Mouse (Mus musculus) CH12.LX (cell line): ENCODE measurements around the gene Pogz. TPM values are rescaled to one million over a fixed set of nuclear protein-coding genes. Genes with fewer than 3 reads are reported as not detected.

Experiments used
- DNase-seq: peaks from one replicate; pipeline ENCODE4 v3.0.0-alpha.2; 2013; ENCODE audit errors: extremely low read depth
- H3K27ac ChIP-seq: 2 replicates; pipeline ENCODE4 v1.5.1; 2012; ENCODE audit warnings: low read depth, mild to moderate bottlenecking, control low read depth, moderate library complexity; ENCODE audit not compliant: insufficient read depth
- H3K27me3 ChIP-seq: replicated peaks from 2 replicates; pipeline ENCODE3; 2012; ENCODE audit warnings: inconsistent platforms
- H3K36me3 ChIP-seq, 2 experiments: replicated peaks in 1 of 2; 2 replicates each; pipeline versions ENCODE3 to v1.6.1; 2012; ENCODE audit warnings: inconsistent platforms in 1 of 2, low read length in 1 of 2, mild to moderate bottlenecking in 1 of 2, mixed read lengths in 1 of 2, moderate library complexity in 1 of 2; ENCODE audit not compliant: control insufficient read depth in 1 of 2, insufficient read depth in 1 of 2
- H3K4me1 ChIP-seq, 2 experiments: 2 replicates each; pipeline ENCODE4 v1.6.1; 2012; ENCODE audit warnings: inconsistent platforms in 1 of 2, moderate library complexity in 1 of 2; ENCODE audit not compliant: insufficient read depth in 2 of 2, control insufficient read depth in 1 of 2
- H3K4me2 ChIP-seq: 2 replicates; pipeline ENCODE4 v1.6.1; 2012; ENCODE audit warnings: low read depth, mild to moderate bottlenecking, control low read depth; ENCODE audit not compliant: poor library complexity, insufficient read depth, severe bottlenecking
- H3K4me3 ChIP-seq, 3 experiments: fragments of 150-350 bp in 1 of 3; sonication (generic) in 1 of 3; replicated peaks in 1 of 3; 2 replicates each; pipeline versions ENCODE3 to v1.5.1; 2011 to 2012; ENCODE audit warnings: low read depth in 2 of 3, low read length in 2 of 3, mild to moderate bottlenecking in 2 of 3, moderate library complexity in 2 of 3, control low read depth in 1 of 3, improper control_type of control experiment in 1 of 3, inconsistent platforms in 1 of 3, mixed read lengths in 1 of 3; ENCODE audit not compliant: poor library complexity in 1 of 3
- H3K79me2 ChIP-seq: replicated peaks from 2 replicates; pipeline ENCODE4 v1.6.1; 2012; ENCODE audit warnings: mild to moderate bottlenecking, moderate library complexity; ENCODE audit not compliant: control insufficient read depth, poor library complexity, insufficient read depth, severe bottlenecking; ENCODE audit errors: extremely low read depth
- H3K9ac ChIP-seq: 2 replicates; pipeline ENCODE4 v1.6.1; 2012; ENCODE audit warnings: low read depth, mild to moderate bottlenecking, control low read depth, moderate library complexity; ENCODE audit not compliant: insufficient read depth
- H3K9me3 ChIP-seq: replicated peaks from 2 replicates; pipeline ENCODE3; 2012; ENCODE audit warnings: low read length, inconsistent platforms, mixed read lengths
- E2F4 ChIP-seq: IDR thresholded peaks from 2 replicates; pipeline ENCODE4 v1.6.1; 2011; ENCODE audit warnings: low read depth, low read length, improper control_type of control experiment; ENCODE audit not compliant: insufficient replicate concordance
- ELF1 ChIP-seq: IDR thresholded peaks from 2 replicates; pipeline ENCODE4 v1.6.1; 2014; ENCODE audit warnings: low read depth, mild to moderate bottlenecking, inconsistent platforms, low read length, improper control_type of control experiment
- ETS1 ChIP-seq: conservative IDR thresholded peaks from 2 replicates; pipeline ENCODE4 v1.6.1; 2012; ENCODE audit warnings: low read depth, mild to moderate bottlenecking, inconsistent platforms, low read length, improper control_type of control experiment, moderate library complexity
- IRF4 ChIP-seq: IDR thresholded peaks from 2 replicates; pipeline ENCODE4 v1.6.1; 2014; ENCODE audit warnings: low read depth, mild to moderate bottlenecking, inconsistent platforms, low read length, improper control_type of control experiment
- JUND ChIP-seq: conservative IDR thresholded peaks from 2 replicates; pipeline ENCODE4 v1.6.1; 2011; ENCODE audit warnings: low read depth, low read length, improper control_type of control experiment
- KAT2A ChIP-seq: IDR thresholded peaks from 2 replicates; pipeline ENCODE4 v1.6.1; 2012; ENCODE audit warnings: low read length, improper control_type of control experiment, inconsistent platforms; ENCODE audit not compliant: insufficient replicate concordance
- MAFK ChIP-seq: IDR thresholded peaks from 2 replicates; pipeline ENCODE4 v1.6.1; 2011; ENCODE audit warnings: low read length, improper control_type of control experiment; ENCODE audit not compliant: insufficient replicate concordance
- MAX ChIP-seq: IDR thresholded peaks from 2 replicates; pipeline ENCODE4 v1.6.1; 2011; ENCODE audit warnings: low read length, improper control_type of control experiment
- MAZ ChIP-seq: IDR thresholded peaks from 2 replicates; pipeline ENCODE4 v1.6.1; 2012; ENCODE audit warnings: low read depth, mild to moderate bottlenecking, inconsistent platforms, low read length, improper control_type of control experiment, moderate library complexity
- MEF2A ChIP-seq: IDR thresholded peaks from 2 replicates; pipeline ENCODE4 v1.6.1; 2014; ENCODE audit warnings: low read depth, mild to moderate bottlenecking, inconsistent platforms, low read length, improper control_type of control experiment, borderline replicate concordance
- MXI1 ChIP-seq: IDR thresholded peaks from 2 replicates; pipeline ENCODE4 v1.6.1; 2011; ENCODE audit warnings: mild to moderate bottlenecking, low read depth, low read length, improper control_type of control experiment
- MYC ChIP-seq: IDR thresholded peaks from 2 replicates; pipeline ENCODE4 v1.6.1; 2011; ENCODE audit warnings: low read depth, mild to moderate bottlenecking, improper control_type of control experiment, low read length
- NELFE ChIP-seq: IDR thresholded peaks from 2 replicates; pipeline ENCODE4 v1.6.1; 2011; ENCODE audit warnings: low read depth, low read length, improper control_type of control experiment
- PAX5 ChIP-seq: IDR thresholded peaks from 2 replicates; pipeline ENCODE4 v1.6.1; 2012; ENCODE audit warnings: low read length, inconsistent platforms, mixed read lengths
- POLR2A ChIP-seq: IDR thresholded peaks from 2 replicates; pipeline ENCODE4 v1.6.1; 2011; ENCODE audit warnings: low read depth, mild to moderate bottlenecking, improper control_type of control experiment, low read length
- POLR2AphosphoS2 ChIP-seq: IDR thresholded peaks from 2 replicates; pipeline ENCODE4 v1.6.1; 2011; ENCODE audit warnings: low read depth, low read length, improper control_type of control experiment
- RAD21 ChIP-seq: IDR thresholded peaks from 2 replicates; pipeline ENCODE4 v1.6.1; 2011; ENCODE audit warnings: low read depth, mild to moderate bottlenecking, low read length, improper control_type of control experiment, moderate library complexity
- RCOR1 ChIP-seq: conservative IDR thresholded peaks from 2 replicates; pipeline ENCODE4 v1.6.1; 2012; ENCODE audit warnings: low read depth, mild to moderate bottlenecking, inconsistent platforms, low read length, improper control_type of control experiment
- SIN3A ChIP-seq: IDR thresholded peaks from 2 replicates; pipeline ENCODE4 v1.6.1; 2012; ENCODE audit warnings: low read length, improper control_type of control experiment, inconsistent platforms
- SMC3 ChIP-seq: IDR thresholded peaks from 2 replicates; pipeline ENCODE4 v1.6.1; 2011; ENCODE audit warnings: low read depth, low read length, improper control_type of control experiment
- TBP ChIP-seq: conservative IDR thresholded peaks from 2 replicates; pipeline ENCODE4 v1.6.1; 2011; ENCODE audit warnings: low read depth, low read length, improper control_type of control experiment
- TCF12 ChIP-seq: IDR thresholded peaks from 2 replicates; pipeline ENCODE4 v1.6.1; 2014; ENCODE audit warnings: low read depth, mild to moderate bottlenecking, inconsistent platforms, low read length, improper control_type of control experiment
- UBTF ChIP-seq: IDR thresholded peaks from 2 replicates; pipeline ENCODE4 v1.6.1; 2012; ENCODE audit warnings: low read depth, mild to moderate bottlenecking, inconsistent platforms, low read length, improper control_type of control experiment, moderate library complexity
- ZKSCAN1 ChIP-seq: IDR thresholded peaks from 2 replicates; pipeline ENCODE4 v1.6.1; 2012; ENCODE audit warnings: low read depth, inconsistent platforms, low read length, improper control_type of control experiment, borderline replicate concordance
- ZNF384 ChIP-seq: IDR thresholded peaks from 2 replicates; pipeline ENCODE4 v1.6.1; 2012; ENCODE audit warnings: low read depth, low read length, improper control_type of control experiment, inconsistent platforms
- dilution Hi-C: fragments of 300-500 bp; cut with MboI; formaldehyde crosslinking; loops from 2 replicates; pipeline ENCODE4 v1.14.3; 2020; ENCODE audit warnings: low sequenced_read_pairs; ENCODE audit not compliant: extremely low pct_unique_long_range_greater_than_20kb, extremely low pct_ligation_motif_present
- in situ Hi-C: fragments of 300-500 bp; cut with MboI; formaldehyde crosslinking; loops from 3 replicates; pipeline ENCODE4 v1.14.3; 2019; ENCODE audit warnings: low sequenced_read_pairs, low pct_ligation_motif_present, low pct_unique_long_range_greater_than_20kb, mixed read lengths
- polyA plus RNA-seq: library from polyadenylated mRNA; unstranded; fragments of >175 nt; gene quantifications from 2 replicates; pipeline ENCODE4 v1.2.1, GENCODE M21; 2012; ENCODE audit warnings: low read depth; ENCODE audit not compliant: insufficient read length
- total RNA-seq, 2 experiments: library from RNA; depleted of rRNA; stranded (reverse); fragments of 300-350 nt in 1 of 2; fragments of >200 nt in 1 of 2; gene quantifications; 2 replicates each; pipeline ENCODE4 v1.2.3; 2012 to 2014

Pogz gene
- total and polyA plus RNA-seq, 3 experiments = 7.7 to 23.4 (median 10.1) TPM

- peaks cover 9% of the 10 kb centered on the region for H3K9me3 ChIP-seq
- TF ChIP-seq POLR2AphosphoS2 (no peak), ETS1 (no peak), ELF1 (no peak), KAT2A (no peak), TCF12 (no peak), MAX (no peak), MAFK (no peak), POLR2A (no peak), UBTF (no peak), ZKSCAN1 (no peak), MEF2A (no peak)
- TF ChIP-seq, all 38 proteins: peak for 0
- peaks cover 64% of the 10 kb centered on the region for H3K27me3 ChIP-seq
- no peak overlapping the region for H3K4me3 ChIP-seq
- H3K79me2 ChIP-seq = no peaks in the 10 kb centered on the region
- dilution Hi-C loops (no loop called here), in situ Hi-C loops (no loop called here)
- no peak overlapping the region for H3K4me2 ChIP-seq
- H3K36me3 ChIP-seq = no peaks in the 10 kb centered on the region
- DNase-seq = no peak
- no peak overlapping the region for H3K9ac ChIP-seq
- peaks cover 4 to 9% of the 10 kb centered on the region in 2 experiments; a peak in 3 of 4 replicates for H3K4me1 ChIP-seq
- no peak overlapping the region for H3K27ac ChIP-seq
Measured at GRCm38 (mm10) chr3:94789516-94789915, 47.9 kb upstream of the Pogz start.

- TF ChIP-seq RAD21 (no peak), RCOR1 (no peak), SMC3 (no peak), MAFK (no peak), MXI1 (no peak)
- H3K36me3 ChIP-seq = no peaks in the 10 kb centered on the region
Measured at GRCm38 (mm10) chr3:94792258-94792657, 45.1 kb upstream of the Pogz start.

GRCm38 (mm10) chr3:94793672-94794071 is 43.7 kb upstream of the Pogz start:
- Histone ChIP-seq H3K4me1 (no peaks in the 10 kb centered on the region), H3K9me3 (peaks cover 9% of the 10 kb centered on the region), H3K4me2 (no peak overlapping the region), H3K79me2 (no peaks in the 10 kb centered on the region), H3K4me3 (no peak overlapping the region), H3K27me3 (peaks cover 30% of the 10 kb centered on the region), H3K27ac (no peak overlapping the region), H3K36me3 (no peaks in the 10 kb centered on the region), H3K9ac (no peak overlapping the region)
- in situ Hi-C loops (no loop called here), dilution Hi-C loops (no loop called here)
- DNase-seq = no peak
- TF ChIP-seq IRF4 (no peak), JUND (no peak), SIN3A (no peak), MAZ (no peak), POLR2A (no peak), E2F4 (no peak), MYC (no peak), MEF2A (no peak), PAX5 (no peak), TBP (no peak), MAFK (no peak), KAT2A (no peak), NELFE (no peak), ZNF384 (no peak)

More at GRCm38 (mm10) chr3:94792258-94792657, 45.1 kb upstream of the Pogz start:
- Histone ChIP-seq H3K4me2 (no peak overlapping the region), H3K27ac (no peak overlapping the region), H3K4me1 (no peaks in the 10 kb centered on the region), H3K27me3 (peaks cover 39% of the 10 kb centered on the region), H3K9ac (no peak overlapping the region), H3K79me2 (no peaks in the 10 kb centered on the region), H3K9me3 (peaks cover 9% of the 10 kb centered on the region), H3K4me3 (no peak overlapping the region)
- DNase-seq = no peak
- dilution Hi-C loops = no loop called here
- in situ Hi-C loops = no loop called here
